Mouse (Mus musculus) testis, postnatal 14 days (tissue): ENCODE data around the gene Carm1.
A peak's percentile ranks its signal among the peaks of the same experiment; 100 is the strongest.
"Not testable (repeated sequence)": the region's sequence is repeated elsewhere in the genome, so short reads cannot be mapped to it uniquely, and the experiment has no call there.

Experiments used
- DNase-seq: peaks from one replicate; pipeline ENCODE4 v3.0.0; 2021; ENCODE audit warnings: low spot score

Carm1 gene

GRCm38 (mm10) chr9:21546789-21547074, at the start of gene Carm1:
Gene Carm1, plus strand, starts transcription at chr9:21546894.
- no peak for DNase-seq

- no peak for DNase-seq
Observed at GRCm38 (mm10) chr9:21497050-21497542, 49.6 kb upstream of the Carm1 start.

GRCm38 (mm10) chr9:21497664-21498063, 49.0 kb upstream of the Carm1 start:
- no peak for DNase-seq

- no peak for DNase-seq
Observed at GRCm38 (mm10) chr9:21498284-21498902, 48.3 kb upstream of the Carm1 start.

GRCm38 (mm10) chr9:21503352-21503751, 43.3 kb upstream of the Carm1 start:
- no peak for DNase-seq

- DNase-seq = no peak
Observed at GRCm38 (mm10) chr9:21505767-21506166, 40.9 kb upstream of the Carm1 start.

- no peak for DNase-seq
Observed at GRCm38 (mm10) chr9:21507753-21508430, 38.8 kb upstream of the Carm1 start.

- DNase-seq = no peak
Observed at GRCm38 (mm10) chr9:21508871-21509404, 37.8 kb upstream of the Carm1 start.

GRCm38 (mm10) chr9:21509772-21510688, 36.7 kb upstream of the Carm1 start, which contains the start of gene Tmed1:
Gene Tmed1, minus strand, starts transcription at chr9:21510252.
- peak; percentile 89 for DNase-seq

GRCm38 (mm10) chr9:21510689-21511015, 36.0 kb upstream of the Carm1 start:
- DNase-seq = no peak

- DNase-seq = no peak
Observed at GRCm38 (mm10) chr9:21511052-21511451, 35.6 kb upstream of the Carm1 start.

GRCm38 (mm10) chr9:21513466-21513865, 33.2 kb upstream of the Carm1 start:
- DNase-seq = no peak

- no peak for DNase-seq
Observed at GRCm38 (mm10) chr9:21517947-21518495, 28.7 kb upstream of the Carm1 start.

- not testable (repeated sequence) for DNase-seq
Observed at GRCm38 (mm10) chr9:21518690-21519089, 28.0 kb upstream of the Carm1 start.

- peak; percentile 78 for DNase-seq
Observed at GRCm38 (mm10) chr9:21525142-21525936, 21.4 kb upstream of the Carm1 start.

- DNase-seq = no peak
Observed at GRCm38 (mm10) chr9:21525937-21526633, 20.6 kb upstream of the Carm1 start, which contains the start of gene AB124611. Gene AB124611, plus strand, starts transcription at chr9:21526176.

GRCm38 (mm10) chr9:21526634-21526944, 20.1 kb upstream of the Carm1 start:
- no peak for DNase-seq

- no peak for DNase-seq
Observed at GRCm38 (mm10) chr9:21527100-21527801, 19.4 kb upstream of the Carm1 start.

- no peak for DNase-seq
Observed at GRCm38 (mm10) chr9:21527917-21528324, 18.8 kb upstream of the Carm1 start.

- DNase-seq = no peak
Observed at GRCm38 (mm10) chr9:21536501-21536900, 10.2 kb upstream of the Carm1 start.
